Mouse (Mus musculus) spleen, embryonic (tissue): Measurements from ENCODE around the gene Gm26741.
"Not testable (repeated sequence)": the region's sequence is repeated elsewhere in the genome, so short reads cannot be mapped to it uniquely, and the experiment has no call there.

ENCODE experiments used
- CTCF ChIA-PET: fragments of 350-600 bp; sonication (Branson Sonifier 250); formaldehyde crosslinking; loops from one replicate; lab custom pipeline; 2022; lab: Charles Lee

Gm26741 gene

DNA sequence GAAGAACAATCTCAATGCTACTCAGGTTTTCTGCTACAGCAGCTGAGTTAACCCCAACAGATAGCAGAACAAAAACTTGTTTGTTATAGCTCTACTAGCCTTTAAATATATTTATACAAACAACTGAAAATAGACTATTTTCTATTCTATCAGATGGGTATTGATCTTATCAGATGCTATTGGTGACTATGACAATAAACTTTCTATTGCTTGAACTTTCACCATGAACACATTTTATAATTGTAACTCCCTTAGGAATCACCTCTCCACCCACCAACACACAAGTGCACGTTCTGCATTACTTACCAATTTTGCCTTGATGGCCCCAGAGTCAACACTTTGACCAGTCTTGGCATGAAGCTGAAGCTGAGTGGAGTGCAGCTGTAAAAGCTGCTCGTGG is at the start of gene Gm26741:
Gene Gm26741, plus strand, starts transcription at position 301 of the 400 bp plus-strand sequence.
- CTCF ChIA-PET: interaction anchor here (0.6 kb wide), 1 partner anchor 10 kb away, joined by 6 read pairs; no protein-coding TSS in a partner anchor

DNA sequence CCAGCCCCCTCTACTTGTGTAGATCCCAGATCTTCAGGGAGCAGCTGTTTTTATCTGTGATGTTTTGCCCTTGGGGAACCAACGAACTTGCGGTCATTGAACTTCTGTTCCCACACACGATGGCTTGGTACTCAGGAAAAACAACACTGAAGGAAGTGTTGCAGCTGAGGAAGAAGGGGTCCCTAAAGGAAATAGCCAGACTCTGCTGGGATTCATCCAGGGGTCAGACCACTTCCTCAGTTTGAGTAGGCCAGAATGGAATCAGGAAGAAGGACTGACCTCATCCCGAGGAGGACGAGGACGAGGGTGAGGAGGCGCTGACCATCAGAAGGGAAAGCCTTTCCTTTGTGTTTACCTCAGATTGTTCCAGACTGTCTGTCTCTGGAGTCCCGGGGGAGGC is 49.4 kb upstream of the Gm26741 start:
- CTCF ChIA-PET: interaction anchor here (0.6 kb wide), 1 partner anchor 56 kb away, joined by 5 read pairs; no protein-coding TSS in a partner anchor

DNA sequence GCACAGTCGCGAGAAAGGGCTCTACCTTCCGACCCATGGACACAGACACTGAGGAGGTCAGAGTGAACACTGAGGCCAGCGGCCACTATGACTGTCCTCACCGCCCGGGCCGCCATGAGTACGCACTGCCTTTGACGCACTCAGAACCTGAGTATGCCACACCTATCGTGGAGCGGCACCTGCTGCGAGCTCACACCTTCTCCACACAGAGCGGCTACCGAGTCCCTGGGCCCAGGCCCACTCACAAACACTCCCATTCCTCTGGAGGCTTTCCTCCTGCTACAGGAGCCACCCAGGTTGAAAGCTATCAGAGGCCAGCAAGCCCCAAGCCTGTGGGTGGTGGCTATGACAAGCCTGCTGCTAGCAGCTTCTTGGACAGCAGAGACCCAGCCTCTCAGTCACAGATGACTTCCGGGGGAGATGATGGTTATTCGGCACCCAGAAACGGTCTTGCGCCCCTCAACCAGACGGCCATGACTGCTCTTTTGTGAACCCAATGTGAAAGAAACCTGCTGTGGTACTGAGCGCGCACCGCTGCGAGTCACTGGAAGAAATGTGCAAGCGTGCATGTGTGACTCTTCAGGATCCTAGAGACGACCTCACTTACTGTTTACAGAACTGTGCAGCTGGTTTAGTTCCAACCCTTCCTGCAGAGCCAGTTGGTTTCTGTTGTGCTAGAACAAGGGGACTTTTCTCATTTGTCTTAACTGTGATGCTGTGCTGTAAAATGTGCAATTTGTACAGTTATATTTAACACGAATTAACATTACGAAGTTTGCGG is 38.9 kb upstream of the Gm26741 start:
- CTCF ChIA-PET: no interaction called here

DNA sequence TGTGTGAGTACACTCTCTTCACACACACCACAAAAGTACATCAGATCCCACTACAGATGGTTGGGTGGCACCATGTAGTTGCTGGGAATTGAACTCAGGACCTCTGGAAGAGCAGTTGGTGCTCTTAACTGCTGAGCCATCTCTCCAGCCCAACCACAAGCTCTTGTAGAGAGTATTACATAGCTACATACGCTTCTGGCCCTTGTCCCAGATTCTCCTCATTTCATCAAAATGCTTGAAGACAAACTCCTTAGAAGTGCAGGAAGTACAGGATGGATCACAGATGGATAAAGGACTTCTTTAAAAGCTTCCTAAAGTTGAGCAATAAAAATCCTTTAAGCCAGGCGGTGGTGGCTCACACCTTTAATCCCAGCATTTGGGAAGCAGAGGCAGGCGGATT is 36.6 kb upstream of the Gm26741 start:
- CTCF ChIA-PET: interaction anchor here (0.6 kb wide), 1 partner anchor 23 kb away, joined by 3 read pairs; no protein-coding TSS in a partner anchor

DNA sequence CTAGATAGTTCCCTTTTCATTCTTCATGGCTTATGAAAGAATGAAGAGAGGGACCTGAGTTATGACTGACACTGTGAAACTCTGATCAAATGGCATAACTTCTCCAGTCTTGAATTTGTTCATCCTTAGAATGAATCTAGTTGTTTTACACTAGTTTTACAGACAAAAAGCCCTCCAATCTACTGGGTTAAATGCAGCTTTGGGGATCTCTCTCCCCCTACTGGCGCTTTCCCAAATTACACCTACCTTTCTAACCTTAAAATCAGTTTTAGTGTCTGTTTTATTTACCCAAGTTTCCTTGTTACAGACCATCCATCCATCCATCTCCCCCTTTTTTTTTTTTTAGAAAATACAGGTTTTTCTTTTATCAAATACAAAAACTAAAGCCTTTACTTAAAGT is 27.6 kb upstream of the Gm26741 start:
- CTCF ChIA-PET: no interaction called here

DNA sequence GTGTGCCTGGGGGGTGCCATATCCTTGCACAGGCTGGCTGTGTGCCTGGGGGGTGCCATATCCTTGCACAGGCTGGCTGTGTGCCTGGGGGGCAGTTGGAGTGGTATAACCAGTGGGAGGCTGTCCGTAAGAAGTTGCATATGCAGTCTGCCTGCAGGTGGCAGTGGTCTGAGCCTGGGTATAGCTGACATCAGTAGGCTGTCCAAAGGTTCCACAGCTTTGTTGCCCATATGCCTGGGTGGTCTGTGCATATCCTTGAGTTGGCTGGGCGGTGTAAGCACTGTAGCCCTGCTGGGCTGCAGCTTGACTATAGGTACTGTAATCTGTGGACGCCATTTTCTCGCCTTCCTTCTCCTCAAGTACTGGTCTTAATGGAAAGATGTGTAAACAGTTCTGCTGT is 15.2 kb upstream of the Gm26741 start:
- CTCF ChIA-PET: not testable (repeated sequence)

DNA sequence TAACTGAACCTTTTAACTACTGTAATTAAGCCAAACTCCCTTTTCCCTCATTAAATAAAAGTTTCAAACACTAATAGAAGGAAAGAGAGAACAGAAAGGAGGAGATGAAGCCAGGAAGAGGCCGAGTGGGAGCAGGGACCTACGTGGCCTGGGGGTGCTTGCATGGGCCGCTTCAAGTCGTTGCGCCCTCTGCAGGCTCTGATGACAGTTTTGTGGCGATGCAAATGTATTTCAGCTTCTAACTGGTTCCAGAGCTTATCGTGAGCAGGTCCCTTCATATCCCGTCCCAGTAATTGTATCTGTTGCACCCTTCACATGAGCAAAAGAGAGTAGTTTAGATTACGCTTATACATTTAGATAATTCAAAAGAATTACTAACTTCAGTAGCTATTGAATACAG is 5.4 kb upstream of the Gm26741 start:
- CTCF ChIA-PET: interaction anchor here (0.6 kb wide), 2 partner anchors 20 to 27 kb away, joined by 3 to 6 read pairs; no protein-coding TSS in a partner anchor

DNA sequence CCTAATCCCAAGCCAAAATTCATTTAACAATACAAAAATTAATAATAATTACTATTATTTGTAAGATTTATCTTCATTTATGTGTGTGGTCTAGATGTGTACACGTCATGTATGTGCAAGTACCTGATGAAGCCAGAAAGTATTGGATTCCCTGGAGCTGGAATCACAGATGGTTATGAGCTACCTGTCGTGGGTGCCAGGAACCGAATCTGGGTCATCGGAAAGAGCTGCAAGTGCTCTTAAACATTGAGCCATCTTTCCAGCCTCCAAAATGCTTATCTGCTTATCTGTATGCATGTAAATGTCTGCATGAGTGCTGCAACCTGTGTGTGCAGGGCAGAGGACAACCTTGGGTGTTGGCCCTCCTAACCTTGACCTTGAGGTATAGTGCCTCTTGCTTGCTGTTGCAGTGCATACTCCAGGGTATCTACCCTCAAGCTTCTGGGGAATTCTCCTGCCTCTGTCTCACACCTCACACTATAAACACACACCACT is 1.7 kb downstream of the Gm26741 start:
- CTCF ChIA-PET: no interaction called here

DNA sequence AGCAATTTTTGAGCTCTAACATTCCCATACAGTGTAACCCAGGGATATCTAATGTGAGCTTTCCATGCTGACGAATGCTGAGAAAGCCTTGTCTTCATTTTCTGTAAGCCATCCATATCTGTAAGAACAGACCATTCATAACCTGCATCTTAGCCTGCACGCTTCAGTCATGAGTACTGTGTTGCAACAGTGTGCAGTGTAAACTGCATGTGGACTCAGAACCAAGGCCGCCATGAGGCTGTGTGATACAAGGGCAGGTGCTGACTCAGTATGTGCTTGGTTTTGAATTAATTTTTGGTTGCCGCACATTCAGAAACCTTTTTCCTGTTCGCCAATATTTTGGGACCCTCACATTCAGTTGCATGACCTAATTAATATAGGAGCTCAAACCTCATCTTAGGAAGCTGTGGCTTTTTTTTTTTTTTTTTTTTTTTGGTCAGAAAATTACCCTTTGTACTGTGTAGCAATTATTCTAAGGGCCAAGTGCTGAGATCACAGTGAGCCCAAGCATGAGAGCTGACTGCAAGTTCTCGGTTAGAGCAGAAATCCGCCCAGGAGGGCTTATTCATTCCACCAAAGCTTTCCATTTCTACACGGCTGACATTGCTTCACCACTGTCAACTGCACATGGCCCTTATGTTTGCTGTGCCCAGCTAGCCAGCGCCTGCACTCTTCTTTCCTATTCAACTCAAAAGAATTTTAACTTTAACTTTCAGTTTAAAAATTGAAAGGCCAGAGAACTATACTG is 2.5 kb downstream of the Gm26741 start:
- CTCF ChIA-PET: interaction anchor here (1.3 kb wide), 1 partner anchor 21 kb away, joined by 4 read pairs; the partner anchor contains the start of gene Gopc

DNA sequence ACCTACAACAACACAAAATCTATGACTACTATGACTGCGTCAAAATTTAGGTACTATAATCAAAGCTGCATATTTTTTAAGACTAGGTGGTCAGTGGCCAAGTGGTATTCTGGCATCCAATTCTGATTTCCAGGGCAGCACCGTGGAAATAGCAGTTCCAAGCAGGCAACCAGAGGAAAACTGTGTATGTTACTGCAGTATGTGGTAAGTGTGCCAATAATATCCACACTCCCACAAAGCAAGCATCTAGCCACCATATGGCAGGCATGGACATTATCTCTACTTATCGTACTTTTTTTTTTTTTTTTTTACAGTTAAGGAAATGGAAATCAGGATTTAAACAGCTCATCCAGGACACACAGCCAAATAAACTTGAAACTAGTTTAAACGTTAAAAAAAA is 9.8 kb downstream of the Gm26741 start:
- CTCF ChIA-PET: interaction anchor here (0.6 kb wide), 1 partner anchor 10 kb away, joined by 6 read pairs; the partner anchor contains the start of gene Gm26741

DNA sequence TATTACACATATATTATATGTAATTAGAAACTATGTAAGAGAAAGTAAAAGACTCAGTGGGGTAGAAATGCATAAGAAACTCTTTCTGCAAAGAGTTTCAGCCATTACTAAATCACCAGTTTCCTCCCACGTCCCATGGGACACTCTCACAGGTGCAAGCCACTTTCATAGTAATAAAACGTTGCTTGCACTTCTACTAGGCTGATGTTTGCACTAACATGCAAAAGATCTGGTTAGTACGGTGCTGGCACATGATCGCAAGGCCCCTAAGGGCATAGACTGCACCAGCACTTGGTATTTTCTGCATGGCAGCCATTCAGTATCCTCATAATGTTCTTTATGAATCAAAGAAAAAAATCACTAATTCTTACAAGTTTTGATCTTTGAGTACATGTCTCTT is 15.3 kb downstream of the Gm26741 start:
- CTCF ChIA-PET: interaction anchor here (0.7 to 1.2 kb wide), 2 partner anchors 19 to 20 kb away, joined by 4 to 6 read pairs; no protein-coding TSS in a partner anchor

DNA sequence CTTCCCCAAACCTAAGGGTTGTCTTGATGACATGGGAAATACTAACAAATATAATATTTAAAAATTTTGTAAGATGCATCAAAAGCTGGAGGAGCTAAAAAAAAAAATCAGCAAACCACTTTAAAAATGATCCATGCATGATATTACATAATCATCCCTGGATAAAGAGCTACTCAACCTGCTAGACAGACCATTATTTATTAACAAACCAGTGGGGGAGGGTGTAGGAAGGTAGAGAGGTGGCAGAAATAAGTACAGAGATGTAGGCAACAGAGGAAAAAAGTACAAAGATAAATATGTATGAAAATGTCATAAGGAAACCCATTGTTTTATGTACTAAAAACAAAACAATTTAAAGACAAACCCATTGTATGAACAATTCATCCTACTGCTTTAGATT is 16.1 kb downstream of the Gm26741 start:
- CTCF ChIA-PET: interaction anchor here (0.6 kb wide), 1 partner anchor 9 kb away, joined by 17 read pairs; no protein-coding TSS in a partner anchor

DNA sequence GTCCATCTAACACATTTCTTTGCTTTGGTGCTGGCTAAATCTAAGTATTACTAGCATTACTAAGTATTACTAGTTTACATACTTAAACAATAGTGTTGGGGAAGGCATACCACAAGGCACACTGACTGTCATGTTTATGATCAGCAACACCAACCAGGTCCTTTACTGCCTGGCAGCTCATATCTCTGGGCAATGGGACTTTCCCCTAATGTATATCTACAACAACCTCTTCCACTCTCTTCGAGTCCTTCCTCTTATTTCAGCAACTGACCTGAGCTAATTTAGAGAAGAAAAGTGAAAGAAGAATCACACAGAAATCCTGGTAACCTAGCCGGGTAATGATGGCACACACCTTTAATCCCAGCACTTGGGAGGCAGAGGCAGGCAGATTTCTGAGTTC is 17.9 kb downstream of the Gm26741 start:
- CTCF ChIA-PET: no interaction called here

DNA sequence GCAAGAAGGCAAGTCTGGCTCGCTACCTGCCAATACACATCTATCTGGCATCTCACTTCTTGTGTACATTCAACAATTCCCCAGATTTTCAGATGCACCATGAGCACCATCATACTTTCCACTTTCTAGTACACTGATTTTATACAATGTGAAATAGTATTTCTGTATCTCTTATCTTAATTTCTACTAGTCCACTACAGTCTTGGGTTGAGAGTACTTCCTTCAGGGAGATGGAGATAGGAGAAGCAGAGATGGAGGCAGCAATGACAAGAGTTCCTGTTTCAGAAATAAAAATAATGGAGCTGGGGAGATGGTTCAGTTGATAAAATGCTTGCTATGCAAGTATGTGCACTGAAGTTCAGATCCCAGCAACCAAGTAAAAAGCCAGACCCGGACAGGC is 19.2 kb downstream of the Gm26741 start:
- CTCF ChIA-PET: no interaction called here

DNA sequence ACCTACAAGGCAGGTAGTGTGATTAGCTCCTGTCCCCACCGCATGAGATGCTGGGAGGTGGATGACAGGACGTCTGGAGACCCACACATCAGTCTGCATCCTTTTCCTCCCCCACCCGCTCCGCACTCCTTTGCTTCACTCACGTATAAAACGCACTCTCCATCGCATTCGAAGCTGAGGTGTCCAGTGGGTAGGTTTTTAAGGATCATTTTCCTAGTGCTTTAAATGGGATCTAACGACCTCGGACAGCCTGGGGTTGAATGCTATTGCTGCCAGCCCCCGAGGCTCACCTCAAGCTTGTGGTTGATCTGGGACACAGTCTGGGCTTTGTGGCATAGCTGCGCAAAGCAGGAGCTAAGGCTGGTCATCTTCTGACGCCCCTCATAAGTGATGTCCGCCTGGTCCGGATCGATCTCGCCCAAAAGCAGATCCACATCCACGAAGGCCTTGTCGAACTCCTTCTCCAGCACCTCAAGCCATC is 22.8 kb downstream of the Gm26741 start:
- CTCF ChIA-PET: interaction anchor here (1.7 kb wide), 1 partner anchor 20 kb away, joined by 4 read pairs; no protein-coding TSS in a partner anchor

DNA sequence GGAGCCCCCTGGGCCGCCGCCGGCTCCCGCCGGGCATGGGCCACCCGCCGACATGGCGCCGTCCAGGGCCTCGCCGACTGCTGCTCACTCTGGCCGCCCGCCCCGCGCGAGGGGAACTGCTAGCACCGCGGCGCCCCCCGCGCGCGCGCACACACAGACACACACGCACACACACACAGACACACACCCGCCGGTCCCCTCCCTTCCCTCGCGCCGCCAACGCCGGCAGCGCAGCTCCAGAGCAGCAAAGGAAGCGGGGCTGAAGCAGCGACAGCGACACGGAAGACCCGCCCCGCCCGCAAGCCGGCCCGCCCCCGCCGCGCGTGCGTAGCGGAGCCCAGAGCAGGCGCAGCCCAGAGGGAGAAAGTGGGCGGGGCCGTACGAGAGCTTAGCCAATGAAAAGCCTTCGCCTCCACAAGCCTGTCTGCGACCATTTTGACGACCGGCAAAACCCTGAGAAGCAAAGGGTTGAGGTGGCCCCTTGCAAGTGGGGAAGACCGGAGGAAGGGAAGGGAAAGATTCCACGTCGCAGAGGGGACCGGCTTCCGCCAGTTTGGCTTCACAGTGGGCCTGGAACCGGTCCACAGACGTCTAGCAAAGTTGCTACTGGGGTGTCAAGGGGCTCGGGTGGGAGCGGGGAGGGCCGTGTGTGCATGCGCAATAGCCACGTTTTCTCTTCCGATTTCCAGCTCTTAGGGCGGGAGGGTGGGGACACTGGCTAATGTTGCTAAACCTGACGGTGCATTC is 23.5 kb downstream of the Gm26741 start, which contains the start of gene Gopc:
Gene Gopc, minus strand, starts transcription at position 280 of the 747 bp plus-strand sequence.
- CTCF ChIA-PET: interaction anchor here (0.6 to 1.7 kb wide), 2 partner anchors 21 to 165 kb away, joined by 3 to 4 read pairs; no protein-coding TSS in a partner anchor

DNA sequence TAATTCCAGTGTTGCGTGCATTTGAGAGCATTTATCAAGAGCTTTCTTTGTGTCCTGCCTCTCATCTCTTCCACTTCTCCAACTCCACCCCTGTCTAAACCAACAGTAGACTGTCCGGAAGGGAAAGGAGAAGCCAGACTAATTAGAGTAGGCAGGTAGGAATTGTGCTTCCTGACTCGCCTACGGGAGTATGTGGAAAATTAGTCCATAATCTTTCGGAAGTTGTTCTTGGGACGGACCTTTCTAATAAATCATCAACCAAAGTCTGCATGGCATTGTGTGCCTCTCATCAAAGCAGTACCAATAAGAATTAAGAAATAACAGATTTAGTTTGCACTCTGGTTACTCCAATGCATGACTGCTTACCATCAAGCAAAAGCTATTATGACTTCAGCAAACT is 24.5 kb downstream of the Gm26741 start:
- CTCF ChIA-PET: interaction anchor here (0.6 to 1.7 kb wide), 2 partner anchors 22 to 166 kb away, joined by 3 to 4 read pairs; no protein-coding TSS in a partner anchor

DNA sequence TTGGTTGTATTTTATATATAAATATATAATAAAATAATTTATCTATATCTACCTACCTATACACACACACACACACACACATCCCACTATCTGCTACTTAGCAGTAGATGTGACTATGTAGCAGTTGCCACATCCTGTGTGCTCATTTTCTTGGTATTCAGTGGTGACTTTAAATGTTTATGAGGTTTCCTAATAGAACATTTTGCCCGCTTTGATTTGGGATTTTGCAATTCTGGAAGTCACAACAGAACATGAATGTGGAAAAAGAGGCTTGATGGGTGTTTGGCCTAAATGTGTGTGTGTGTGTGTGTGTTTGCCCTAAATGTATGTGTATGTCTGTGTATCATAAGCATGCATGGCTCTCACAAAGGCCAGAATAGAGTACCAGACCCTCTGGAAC is 25.0 kb downstream of the Gm26741 start:
- CTCF ChIA-PET: no interaction called here

DNA sequence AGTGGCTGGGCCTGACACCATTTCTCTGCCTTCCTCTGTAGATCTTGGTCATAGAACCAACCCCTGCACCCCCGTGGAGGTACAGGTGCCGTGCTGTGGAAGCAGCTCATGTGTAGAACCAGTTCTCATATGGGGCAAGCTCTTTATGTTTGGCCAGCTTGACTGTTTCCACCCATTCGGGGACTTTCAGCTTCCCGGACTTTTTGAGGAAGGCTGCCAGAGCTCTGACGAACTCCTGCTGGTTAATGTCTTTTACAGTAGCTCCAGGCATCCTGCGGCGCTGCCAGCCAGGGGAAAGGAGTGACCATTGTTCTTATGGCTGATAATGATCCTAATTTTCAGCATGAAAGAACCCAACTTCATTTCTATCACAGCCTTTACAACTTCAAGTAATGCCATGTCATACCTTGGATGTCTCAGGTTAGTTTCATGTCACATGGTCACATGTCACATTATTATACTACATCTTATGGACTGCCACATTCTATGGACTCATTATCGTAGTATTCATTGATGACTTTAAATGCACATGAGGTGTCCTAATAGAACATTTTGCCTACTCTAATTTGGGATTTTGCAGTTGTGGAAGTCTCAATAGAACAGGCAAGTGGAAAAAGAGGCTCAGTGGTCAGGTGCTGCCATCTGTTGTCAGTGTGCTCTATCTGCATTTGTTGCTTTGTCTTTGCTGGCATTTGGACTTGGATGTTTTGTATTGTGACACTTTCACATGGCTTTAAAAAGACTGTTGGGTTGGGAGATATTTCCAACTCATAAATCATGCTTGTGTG is 26.4 kb downstream of the Gm26741 start:
- CTCF ChIA-PET: no interaction called here

DNA sequence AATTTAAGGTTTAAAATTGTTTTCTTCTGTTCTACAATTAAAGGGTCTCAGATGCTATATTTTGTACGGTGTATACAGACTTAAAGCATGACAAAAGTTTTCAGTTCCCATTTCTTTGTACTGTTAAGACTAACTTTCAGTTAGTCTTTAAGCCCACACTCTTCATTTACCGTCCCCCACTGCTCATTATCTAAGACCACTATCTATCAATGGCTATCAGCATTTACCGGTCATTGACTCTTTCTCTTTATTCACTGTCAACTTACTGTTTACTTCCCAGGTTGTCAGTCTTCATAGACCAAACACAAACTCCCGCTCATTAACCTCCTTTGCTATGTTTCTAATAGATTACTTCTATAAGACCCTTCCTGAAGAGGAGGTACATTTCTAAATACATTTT is 28.6 kb downstream of the Gm26741 start:
- CTCF ChIA-PET: no interaction called here
